Mouse (Mus musculus): ENCODE data around the gene Olfr1451. TPM values are rescaled to one million over a fixed set of nuclear protein-coding genes. Genes with fewer than 3 reads are reported as not detected.
"Not testable (repeated sequence)": the region's sequence is repeated elsewhere in the genome, so short reads cannot be mapped to it uniquely, and the experiment has no call there.

Gene Olfr1451
- not detected in 2 replicates for polyA plus RNA-seq (2014; fragmentation: Nextera tagmentation; extraction: Ambion mirVana)

DNA sequence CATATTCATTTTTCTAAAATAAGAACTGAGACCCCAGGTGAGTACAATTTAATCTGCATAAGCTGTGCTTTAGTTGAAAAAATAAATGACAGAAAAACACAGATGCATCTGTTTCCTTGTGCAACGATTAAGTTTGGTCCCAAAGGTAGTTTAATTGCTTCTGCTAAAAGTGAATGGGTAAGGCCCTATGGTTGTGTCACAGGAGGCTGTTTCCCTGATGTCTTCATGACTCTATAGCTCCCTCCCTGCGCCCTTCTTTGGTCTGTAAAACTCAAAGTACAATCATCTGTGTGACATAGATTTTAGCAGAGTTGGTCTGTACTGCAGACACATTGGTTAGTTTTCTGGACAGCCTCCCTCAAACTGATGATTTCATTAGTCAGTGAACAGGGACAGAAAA is at the start of gene Olfr1451:
Gene Olfr1451, plus strand, starts transcription at position 301 of the 400 bp plus-strand sequence.
- WGBS: 74% methylated on average over 2 of the region's 2 CpGs
- Histone ChIP-seq H3K27me3 (ENCODE audit: control insufficient read depth, insufficient read depth, low read length) (no peaks in the 10 kb centered on the region), H3K9me3 (ENCODE audit: control insufficient read depth, low read depth, low read length) (no peaks in the 10 kb centered on the region), H3K4me3 (ENCODE audit: low read depth, low read length) (no peak within 1 kb of the TSS), H3K4me2 (replicated peaks; ENCODE audit: low read depth, low read length) (no peak within 1 kb of the TSS), H3K4me1 (ENCODE audit: control insufficient read depth, insufficient read depth, low read length) (no peaks in the 10 kb centered on the region), H3K27ac (ENCODE audit: low read length) (no peak within 1 kb of the TSS), H3K9ac (replicated peaks; ENCODE audit: low read depth, low read length) (no peak within 1 kb of the TSS), H3K36me3 (ENCODE audit: control insufficient read depth, insufficient read depth, low read length) (no peaks in the 10 kb centered on the region)
- no peak for ATAC-seq (ENCODE audit: insufficient number of reproducible peaks, insufficient read depth, low FRiP score, low read depth)

DNA sequence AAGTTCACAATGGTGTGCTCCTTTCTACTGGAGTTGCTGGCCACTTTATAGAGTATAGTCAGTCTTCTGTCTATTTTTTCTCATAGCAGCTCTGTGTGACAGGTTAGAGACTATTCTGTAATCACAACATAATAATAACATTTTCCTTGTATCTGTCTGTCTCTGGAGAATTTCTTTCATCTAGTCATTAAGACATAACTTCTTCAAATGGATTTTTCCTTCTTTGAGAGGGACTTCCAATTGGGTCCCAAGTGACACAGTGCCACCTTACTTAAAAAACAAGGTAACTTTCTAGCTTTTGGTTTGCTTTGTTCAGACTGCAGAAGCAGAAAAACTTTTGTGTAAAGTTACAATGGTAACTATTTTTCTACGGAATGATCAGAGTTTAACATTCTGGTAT is 44.9 kb upstream of the Olfr1451 start, which contains the start of gene Olfr1450:
Gene Olfr1450, plus strand, starts transcription at position 301 of the 400 bp plus-strand sequence.
- H3K27ac ChIP-seq (ENCODE audit: low read length): no peak within 1 kb of the TSS
- no peaks in the 10 kb centered on the region for H3K4me1 ChIP-seq (ENCODE audit: control insufficient read depth, insufficient read depth, low read length)
- H3K4me2 ChIP-seq (replicated peaks; ENCODE audit: low read depth, low read length): no peak within 1 kb of the TSS
- WGBS: 86% methylated on average over 1 of the region's 1 CpGs
- no peak within 1 kb of the TSS for H3K9ac ChIP-seq (replicated peaks; ENCODE audit: low read depth, low read length)
- H3K4me3 ChIP-seq (ENCODE audit: low read depth, low read length): no peak within 1 kb of the TSS
- no peak for ATAC-seq (ENCODE audit: insufficient number of reproducible peaks, insufficient read depth, low FRiP score, low read depth)
- H3K9me3 ChIP-seq (ENCODE audit: control insufficient read depth, low read depth, low read length): 0 out of 2 replicates have a peak, but pooled peaks cover 4% of the 10 kb centered on the region
- H3K27me3 ChIP-seq (ENCODE audit: control insufficient read depth, insufficient read depth, low read length): no peaks in the 10 kb centered on the region
- H3K36me3 ChIP-seq (ENCODE audit: control insufficient read depth, insufficient read depth, low read length): no peaks in the 10 kb centered on the region

DNA sequence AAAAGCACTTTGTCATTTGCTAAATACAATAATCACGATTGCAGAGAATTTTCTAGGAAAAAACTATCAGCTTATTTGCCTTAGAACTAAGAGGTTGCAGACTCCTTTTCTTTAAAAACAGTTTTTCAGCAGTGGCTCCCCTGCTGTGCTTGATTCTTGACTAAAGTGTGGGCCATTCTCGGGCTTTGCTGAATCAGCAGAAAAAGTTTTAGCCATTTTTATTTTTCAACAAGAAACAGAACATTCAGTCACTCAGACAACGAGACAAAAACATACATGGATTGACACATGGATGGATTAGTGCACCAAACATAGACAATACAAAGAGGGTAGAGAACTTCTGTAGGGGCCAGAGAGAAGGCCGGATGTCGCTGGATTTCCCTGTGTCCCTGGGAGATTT is 24.7 kb upstream of the Olfr1451 start:
- not testable (repeated sequence) for H3K4me1 ChIP-seq (ENCODE audit: control insufficient read depth, insufficient read depth, low read length); H3K9me3 ChIP-seq (ENCODE audit: control insufficient read depth, low read depth, low read length); H3K27me3 ChIP-seq (ENCODE audit: control insufficient read depth, insufficient read depth, low read length); H3K4me3 ChIP-seq (ENCODE audit: low read depth, low read length); H3K4me2 ChIP-seq (replicated peaks; ENCODE audit: low read depth, low read length); ATAC-seq (ENCODE audit: insufficient number of reproducible peaks, insufficient read depth, low FRiP score, low read depth); H3K36me3 ChIP-seq (ENCODE audit: control insufficient read depth, insufficient read depth, low read length); H3K9ac ChIP-seq (replicated peaks; ENCODE audit: low read depth, low read length); H3K27ac ChIP-seq (ENCODE audit: low read length)
- 83% methylated on average over 5 of the region's 5 CpGs for WGBS

DNA sequence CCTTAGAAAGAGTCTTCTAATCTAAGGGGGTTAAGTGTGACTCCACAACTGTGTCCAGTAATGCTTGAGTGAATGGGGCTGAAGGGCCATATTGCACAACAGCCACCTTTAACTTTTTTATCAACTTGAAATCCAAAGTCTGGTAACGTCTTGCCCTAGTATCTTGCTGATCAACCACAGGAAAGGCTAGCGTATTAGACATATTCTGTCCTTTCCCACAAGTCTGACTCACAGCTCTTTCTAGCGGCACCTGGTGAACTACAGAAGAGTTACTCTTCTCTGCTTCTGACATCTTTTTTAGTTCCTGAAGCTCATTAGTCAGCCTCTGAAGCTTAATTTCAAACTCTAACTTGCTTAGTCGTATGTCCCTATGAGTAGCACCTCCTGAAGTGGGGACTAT is 2.5 kb upstream of the Olfr1451 start:
- H3K27me3 ChIP-seq (ENCODE audit: control insufficient read depth, insufficient read depth, low read length); H3K9ac ChIP-seq (replicated peaks; ENCODE audit: low read depth, low read length); H3K36me3 ChIP-seq (ENCODE audit: control insufficient read depth, insufficient read depth, low read length); H3K4me3 ChIP-seq (ENCODE audit: low read depth, low read length); ATAC-seq (ENCODE audit: insufficient number of reproducible peaks, insufficient read depth, low FRiP score, low read depth); H3K27ac ChIP-seq (ENCODE audit: low read length); H3K9me3 ChIP-seq (ENCODE audit: control insufficient read depth, low read depth, low read length); H3K4me1 ChIP-seq (ENCODE audit: control insufficient read depth, insufficient read depth, low read length); H3K4me2 ChIP-seq (replicated peaks; ENCODE audit: low read depth, low read length): not testable (repeated sequence)
- WGBS: 94% methylated on average over 4 of the region's 4 CpGs

DNA sequence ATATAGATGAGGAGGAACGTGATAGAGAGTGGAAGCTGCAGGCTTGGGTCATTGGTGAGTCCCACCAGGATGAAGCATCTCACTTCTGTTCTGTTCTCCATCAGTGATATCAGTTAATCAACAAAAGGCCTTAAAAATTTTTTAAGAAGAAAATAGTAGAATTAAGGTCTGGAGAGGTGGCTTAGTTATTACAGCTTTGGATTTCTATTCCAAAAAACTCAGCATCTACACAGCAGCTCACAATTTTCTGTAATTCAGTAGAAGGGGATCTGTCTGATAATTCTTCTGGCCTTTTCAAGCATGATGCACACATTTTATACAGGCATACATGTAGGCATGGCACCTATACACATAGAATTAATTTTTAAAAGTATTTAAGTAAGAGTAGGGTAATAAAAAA is 33.4 kb downstream of the Olfr1451 start, which contains the start of gene Olfr1453:
Gene Olfr1453, minus strand, starts transcription at position 101 of the 400 bp plus-strand sequence.
- no peak within 1 kb of the TSS for H3K27ac ChIP-seq (ENCODE audit: low read length)
- H3K27me3 ChIP-seq (ENCODE audit: control insufficient read depth, insufficient read depth, low read length): no peaks in the 10 kb centered on the region
- no peaks in the 10 kb centered on the region for H3K9me3 ChIP-seq (ENCODE audit: control insufficient read depth, low read depth, low read length)
- WGBS: 40% methylated on average over 1 of the region's 1 CpGs
- no peaks in the 10 kb centered on the region for H3K4me1 ChIP-seq (ENCODE audit: control insufficient read depth, insufficient read depth, low read length)
- no peak for ATAC-seq (ENCODE audit: insufficient number of reproducible peaks, insufficient read depth, low FRiP score, low read depth)
- H3K36me3 ChIP-seq (ENCODE audit: control insufficient read depth, insufficient read depth, low read length): no peaks in the 10 kb centered on the region
- H3K9ac ChIP-seq (replicated peaks; ENCODE audit: low read depth, low read length): no peak within 1 kb of the TSS
- no peak within 1 kb of the TSS for H3K4me2 ChIP-seq (replicated peaks; ENCODE audit: low read depth, low read length)
- H3K4me3 ChIP-seq (ENCODE audit: low read depth, low read length): no peak within 1 kb of the TSS

Other genes starting within 250 kb of the Olfr1451 start
- gene Cntf, start 229.4 kb upstream of the Olfr1451 start, polyA plus RNA-seq (2014; fragmentation: Nextera tagmentation; extraction: Ambion mirVana): 1.1 TPM in 2 replicates
- gene Zfp91, start 198.9 kb upstream of the Olfr1451 start, polyA plus RNA-seq (2014; fragmentation: Nextera tagmentation; extraction: Ambion mirVana): 10.4 and 12.0 TPM in 2 replicates
- gene Lpxn, start 198.8 kb upstream of the Olfr1451 start, polyA plus RNA-seq (2014; fragmentation: Nextera tagmentation; extraction: Ambion mirVana): 1.7 and 2.3 TPM in 2 replicates
- gene Gm5244, start 148.3 kb upstream of the Olfr1451 start, polyA plus RNA-seq (2014; fragmentation: Nextera tagmentation; extraction: Ambion mirVana): not detected in 2 replicates
- gene Olfr1444, start 137.7 kb upstream of the Olfr1451 start, polyA plus RNA-seq (2014; fragmentation: Nextera tagmentation; extraction: Ambion mirVana): not detected in 2 replicates
- not detected in 2 replicates for gene Olfr1445, start 111.2 kb upstream of the Olfr1451 start, polyA plus RNA-seq (2014; fragmentation: Nextera tagmentation; extraction: Ambion mirVana)
- not detected in 2 replicates for gene Olfr1446, start 101.5 kb upstream of the Olfr1451 start, polyA plus RNA-seq (2014; fragmentation: Nextera tagmentation; extraction: Ambion mirVana)
- gene Olfr1447, start 91.3 kb upstream of the Olfr1451 start, polyA plus RNA-seq (2014; fragmentation: Nextera tagmentation; extraction: Ambion mirVana): not detected in 2 replicates
- not detected in 2 replicates for gene Olfr1448, start 70.6 kb upstream of the Olfr1451 start, polyA plus RNA-seq (2014; fragmentation: Nextera tagmentation; extraction: Ambion mirVana)
- gene Olfr1449, start 64.2 kb upstream of the Olfr1451 start, polyA plus RNA-seq (2014; fragmentation: Nextera tagmentation; extraction: Ambion mirVana): not detected in 2 replicates
- not detected in 2 replicates for gene Olfr1450, start 44.8 kb upstream of the Olfr1451 start, polyA plus RNA-seq (2014; fragmentation: Nextera tagmentation; extraction: Ambion mirVana)
- not detected in 2 replicates for gene Olfr1453, start 33.3 kb downstream of the Olfr1451 start, polyA plus RNA-seq (2014; fragmentation: Nextera tagmentation; extraction: Ambion mirVana)
- not detected in 2 replicates for gene Olfr1454, start 65.6 kb downstream of the Olfr1451 start, polyA plus RNA-seq (2014; fragmentation: Nextera tagmentation; extraction: Ambion mirVana)
- not detected in 2 replicates for gene Olfr1457, start 102.9 kb downstream of the Olfr1451 start, polyA plus RNA-seq (2014; fragmentation: Nextera tagmentation; extraction: Ambion mirVana)
- not detected in 2 replicates for gene Olfr1458, start 111.8 kb downstream of the Olfr1451 start, polyA plus RNA-seq (2014; fragmentation: Nextera tagmentation; extraction: Ambion mirVana)
- gene Olfr1459, start 154.5 kb downstream of the Olfr1451 start, polyA plus RNA-seq (2014; fragmentation: Nextera tagmentation; extraction: Ambion mirVana): not detected in 2 replicates
- not detected in 2 replicates for gene Olfr1461, start 168.0 kb downstream of the Olfr1451 start, polyA plus RNA-seq (2014; fragmentation: Nextera tagmentation; extraction: Ambion mirVana)
- gene Olfr1462, start 190.7 kb downstream of the Olfr1451 start, polyA plus RNA-seq (2014; fragmentation: Nextera tagmentation; extraction: Ambion mirVana): not detected in 2 replicates
- not detected in 2 replicates for gene Olfr1463, start 236.3 kb downstream of the Olfr1451 start, polyA plus RNA-seq (2014; fragmentation: Nextera tagmentation; extraction: Ambion mirVana)